Mouse (Mus musculus): ENCODE results near the gene Foxo3. TPM values are rescaled to one million over a fixed set of nuclear protein-coding genes. Genes with fewer than 3 reads are reported as not detected.

The Foxo3 gene
- 1 to 10 TPM; 3.9 to 6.5 TPM for polyA plus RNA-seq (2017; shearing (Covaris generic))

GRCm38 (mm10) chr10:42276507-42277345 is at the start of gene Foxo3:
TSS of gene Foxo3 (minus strand) at chr10:42276755.

Other genes starting within 250 kb of the Foxo3 start
- 1 to 10 TPM; 4.0 to 9.4 TPM for gene Afg1l, start 201.8 kb upstream of the Foxo3 start, polyA plus RNA-seq (2017; shearing (Covaris generic))
- gene Snx3, start 225.3 kb upstream of the Foxo3 start, polyA plus RNA-seq (2017; shearing (Covaris generic)), result 100 to 1,000 TPM; 355 to 369 TPM

Measured in activated CD4-positive, CD25-positive, alpha-beta regulatory T cell (primary cell).